Mouse (Mus musculus): ENCODE results near the gene Slc9a3r2.

- TF ChIP-seq CTCF (IDR thresholded peaks at IDR 0.05; ENCODE audit: low read depth): no peak
- TF ChIP-seq EP300 (optimal IDR thresholded peaks at IDR 0.05): no peak
Measured at GRCm38 (mm10) chr17:24674277-24674676, 24.1 kb upstream of the Slc9a3r2 start.

Measured in stomach, postnatal 0 days (tissue).